Mouse (Mus musculus) CH12.LX (cell line): ENCODE measurements around the gene 4930404N11Rik. TPM values are rescaled to one million over a fixed set of nuclear protein-coding genes. Genes with fewer than 3 reads are reported as not detected.

ENCODE experiments used
- DNase-seq: peaks from one replicate; pipeline ENCODE4 v3.0.0-alpha.2; 2013; ENCODE audit errors: extremely low read depth
- H3K27ac ChIP-seq: 2 replicates; pipeline ENCODE4 v1.5.1; 2012; ENCODE audit warnings: low read depth, mild to moderate bottlenecking, control low read depth, moderate library complexity; ENCODE audit not compliant: insufficient read depth
- H3K27me3 ChIP-seq: replicated peaks from 2 replicates; pipeline ENCODE3; 2012; ENCODE audit warnings: inconsistent platforms
- H3K36me3 ChIP-seq, 2 experiments: replicated peaks in 1 of 2; 2 replicates each; pipeline versions ENCODE3 to v1.6.1; 2012; ENCODE audit warnings: inconsistent platforms in 1 of 2, low read length in 1 of 2, mild to moderate bottlenecking in 1 of 2, mixed read lengths in 1 of 2, moderate library complexity in 1 of 2; ENCODE audit not compliant: control insufficient read depth in 1 of 2, insufficient read depth in 1 of 2
- H3K4me1 ChIP-seq, 2 experiments: 2 replicates each; pipeline ENCODE4 v1.6.1; 2012; ENCODE audit warnings: inconsistent platforms in 1 of 2, moderate library complexity in 1 of 2; ENCODE audit not compliant: insufficient read depth in 2 of 2, control insufficient read depth in 1 of 2
- H3K4me2 ChIP-seq: 2 replicates; pipeline ENCODE4 v1.6.1; 2012; ENCODE audit warnings: low read depth, mild to moderate bottlenecking, control low read depth; ENCODE audit not compliant: poor library complexity, insufficient read depth, severe bottlenecking
- H3K4me3 ChIP-seq, 3 experiments: fragments of 150-350 bp in 1 of 3; sonication (generic) in 1 of 3; replicated peaks in 1 of 3; 2 replicates each; pipeline versions ENCODE3 to v1.5.1; 2011 to 2012; ENCODE audit warnings: low read depth in 2 of 3, low read length in 2 of 3, mild to moderate bottlenecking in 2 of 3, moderate library complexity in 2 of 3, control low read depth in 1 of 3, improper control_type of control experiment in 1 of 3, inconsistent platforms in 1 of 3, mixed read lengths in 1 of 3; ENCODE audit not compliant: poor library complexity in 1 of 3
- H3K79me2 ChIP-seq: replicated peaks from 2 replicates; pipeline ENCODE4 v1.6.1; 2012; ENCODE audit warnings: mild to moderate bottlenecking, moderate library complexity; ENCODE audit not compliant: control insufficient read depth, poor library complexity, insufficient read depth, severe bottlenecking; ENCODE audit errors: extremely low read depth
- H3K9ac ChIP-seq: 2 replicates; pipeline ENCODE4 v1.6.1; 2012; ENCODE audit warnings: low read depth, mild to moderate bottlenecking, control low read depth, moderate library complexity; ENCODE audit not compliant: insufficient read depth
- H3K9me3 ChIP-seq: replicated peaks from 2 replicates; pipeline ENCODE3; 2012; ENCODE audit warnings: low read length, inconsistent platforms, mixed read lengths
- CHD1 ChIP-seq: IDR thresholded peaks from 2 replicates; pipeline ENCODE4 v1.6.1; 2012; ENCODE audit warnings: low read depth, low read length, improper control_type of control experiment, inconsistent platforms
- E2F4 ChIP-seq: IDR thresholded peaks from 2 replicates; pipeline ENCODE4 v1.6.1; 2011; ENCODE audit warnings: low read depth, low read length, improper control_type of control experiment; ENCODE audit not compliant: insufficient replicate concordance
- ELF1 ChIP-seq: IDR thresholded peaks from 2 replicates; pipeline ENCODE4 v1.6.1; 2014; ENCODE audit warnings: low read depth, mild to moderate bottlenecking, inconsistent platforms, low read length, improper control_type of control experiment
- ETS1 ChIP-seq: conservative IDR thresholded peaks from 2 replicates; pipeline ENCODE4 v1.6.1; 2012; ENCODE audit warnings: low read depth, mild to moderate bottlenecking, inconsistent platforms, low read length, improper control_type of control experiment, moderate library complexity
- JUN ChIP-seq: IDR thresholded peaks from 2 replicates; pipeline ENCODE4 v1.6.1; 2011; ENCODE audit warnings: low read depth, mild to moderate bottlenecking, low read length, improper control_type of control experiment, moderate library complexity; ENCODE audit not compliant: insufficient read depth
- MAX ChIP-seq: IDR thresholded peaks from 2 replicates; pipeline ENCODE4 v1.6.1; 2011; ENCODE audit warnings: low read length, improper control_type of control experiment
- MAZ ChIP-seq: IDR thresholded peaks from 2 replicates; pipeline ENCODE4 v1.6.1; 2012; ENCODE audit warnings: low read depth, mild to moderate bottlenecking, inconsistent platforms, low read length, improper control_type of control experiment, moderate library complexity
- MEF2A ChIP-seq: IDR thresholded peaks from 2 replicates; pipeline ENCODE4 v1.6.1; 2014; ENCODE audit warnings: low read depth, mild to moderate bottlenecking, inconsistent platforms, low read length, improper control_type of control experiment, borderline replicate concordance
- NRF1 ChIP-seq: IDR thresholded peaks from 2 replicates; pipeline ENCODE4 v1.6.1; 2014; ENCODE audit warnings: low read depth, mild to moderate bottlenecking, inconsistent platforms, low read length, improper control_type of control experiment, moderate library complexity
- PAX5 ChIP-seq: IDR thresholded peaks from 2 replicates; pipeline ENCODE4 v1.6.1; 2012; ENCODE audit warnings: low read length, inconsistent platforms, mixed read lengths
- TBP ChIP-seq: conservative IDR thresholded peaks from 2 replicates; pipeline ENCODE4 v1.6.1; 2011; ENCODE audit warnings: low read depth, low read length, improper control_type of control experiment
- TCF12 ChIP-seq: IDR thresholded peaks from 2 replicates; pipeline ENCODE4 v1.6.1; 2014; ENCODE audit warnings: low read depth, mild to moderate bottlenecking, inconsistent platforms, low read length, improper control_type of control experiment
- UBTF ChIP-seq: IDR thresholded peaks from 2 replicates; pipeline ENCODE4 v1.6.1; 2012; ENCODE audit warnings: low read depth, mild to moderate bottlenecking, inconsistent platforms, low read length, improper control_type of control experiment, moderate library complexity
- ZC3H11A ChIP-seq: IDR thresholded peaks from 2 replicates; pipeline ENCODE4 v1.6.1; 2012; ENCODE audit warnings: low read depth, mild to moderate bottlenecking, inconsistent platforms, low read length, improper control_type of control experiment
- ZKSCAN1 ChIP-seq: IDR thresholded peaks from 2 replicates; pipeline ENCODE4 v1.6.1; 2012; ENCODE audit warnings: low read depth, inconsistent platforms, low read length, improper control_type of control experiment, borderline replicate concordance
- ZMIZ1 ChIP-seq: IDR thresholded peaks from 2 replicates; pipeline ENCODE4 v1.6.1; 2012; ENCODE audit warnings: low read depth, mild to moderate bottlenecking, inconsistent platforms, low read length, improper control_type of control experiment
- ZNF384 ChIP-seq: IDR thresholded peaks from 2 replicates; pipeline ENCODE4 v1.6.1; 2012; ENCODE audit warnings: low read depth, low read length, improper control_type of control experiment, inconsistent platforms
- dilution Hi-C: fragments of 300-500 bp; cut with MboI; formaldehyde crosslinking; loops from 2 replicates; pipeline ENCODE4 v1.14.3; 2020; ENCODE audit warnings: low sequenced_read_pairs; ENCODE audit not compliant: extremely low pct_unique_long_range_greater_than_20kb, extremely low pct_ligation_motif_present
- in situ Hi-C: fragments of 300-500 bp; cut with MboI; formaldehyde crosslinking; loops from 3 replicates; pipeline ENCODE4 v1.14.3; 2019; ENCODE audit warnings: low sequenced_read_pairs, low pct_ligation_motif_present, low pct_unique_long_range_greater_than_20kb, mixed read lengths
- polyA plus RNA-seq: library from polyadenylated mRNA; unstranded; fragments of >175 nt; gene quantifications from 2 replicates; pipeline ENCODE4 v1.2.1, GENCODE M21; 2012; ENCODE audit warnings: low read depth; ENCODE audit not compliant: insufficient read length
- total RNA-seq, 2 experiments: library from RNA; depleted of rRNA; stranded (reverse); fragments of 300-350 nt in 1 of 2; fragments of >200 nt in 1 of 2; gene quantifications; 2 replicates each; pipeline ENCODE4 v1.2.3; 2012 to 2014

4930404N11Rik gene
- total and polyA plus RNA-seq, 3 experiments = 0.23 to 5.2 (median 2.7) TPM

DNA sequence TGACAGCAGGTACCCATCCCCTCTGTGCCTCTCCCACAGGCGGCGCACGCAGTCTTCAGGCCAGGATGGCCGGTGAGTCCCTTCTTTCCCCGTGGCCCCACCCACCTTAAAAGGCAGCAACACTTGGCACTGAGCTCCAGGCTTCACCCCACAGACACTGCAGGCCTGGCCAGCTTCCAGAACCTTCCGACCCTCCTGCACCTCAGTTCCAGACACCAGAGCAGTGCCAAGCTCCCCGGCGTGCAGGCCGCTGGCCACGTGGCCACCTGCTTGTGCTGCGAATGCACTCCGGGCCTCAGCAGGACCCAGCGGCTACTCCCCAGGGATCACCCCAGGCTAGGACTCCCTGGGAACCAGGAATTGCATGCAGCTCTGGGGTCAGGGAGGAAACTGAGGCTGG, 52.0 kb downstream of the 4930404N11Rik start:
- Histone ChIP-seq H3K9ac (no peak overlapping the region), H3K36me3 (peaks cover 87 to 100% of the 10 kb centered on the region in 2 experiments), H3K9me3 (no peaks in the 10 kb centered on the region), H3K4me2 (no peak overlapping the region), H3K27me3 (no peaks in the 10 kb centered on the region), H3K79me2 (no peaks in the 10 kb centered on the region), H3K4me1 (peaks cover under 1 to 25% of the 10 kb centered on the region in 2 experiments; a peak in 2 of 4 replicates), H3K27ac (no peak overlapping the region)
- no peak for DNase-seq
- in situ Hi-C loops = no loop called here
- dilution Hi-C loops = no loop called here
- no peak for TF ChIP-seq MEF2A
- TF ChIP-seq PAX5 = no peak
- TF ChIP-seq NRF1 = no peak
- no peak for TF ChIP-seq ELF1
- no peak for TF ChIP-seq TCF12
- no peak for TF ChIP-seq CHD1
- no peak for TF ChIP-seq ZMIZ1
- TF ChIP-seq ETS1 = no peak
- TF ChIP-seq ZNF384 = no peak
- TF ChIP-seq ZKSCAN1 = no peak
- TF ChIP-seq TBP = no peak
- no peak for TF ChIP-seq UBTF
- no peak for TF ChIP-seq JUN
- TF ChIP-seq MAZ = no peak
- no peak for TF ChIP-seq MAX
- TF ChIP-seq ZC3H11A = no peak
- TF ChIP-seq E2F4 = no peak
- TF ChIP-seq, all 38 proteins: peak for 0
- no peak overlapping the region for H3K4me3 ChIP-seq

Other genes with a start within 250 kb of the 4930404N11Rik start
Only the 20 nearest of the 33 such genes appear.
- gene Zfr2, start 132.7 kb downstream of the 4930404N11Rik start, total RNA-seq (2012; rRNA removed) = 5.5 and 13.5 TPM in 2 replicates
- gene Zfr2, start 132.7 kb downstream of the 4930404N11Rik start, total RNA-seq (2014; rRNA removed) = 1.0 and 1.2 TPM in 2 replicates
- gene Zfr2, start 132.7 kb downstream of the 4930404N11Rik start, polyA plus RNA-seq = 2.4 and 2.7 TPM in 2 replicates
- gene Matk, start 112.9 kb downstream of the 4930404N11Rik start, total RNA-seq (2012; rRNA removed) = 2.9 and 3.9 TPM in 2 replicates
- gene Matk, start 112.9 kb downstream of the 4930404N11Rik start, total RNA-seq (2014; rRNA removed) = 4.9 and 5.2 TPM in 2 replicates
- 2.1 and 2.5 TPM in 2 replicates for gene Matk, start 112.9 kb downstream of the 4930404N11Rik start, polyA plus RNA-seq
- 128 and 140 TPM in 2 replicates for gene Mrpl54, start 98.9 kb downstream of the 4930404N11Rik start, total RNA-seq (2012; rRNA removed)
- gene Mrpl54, start 98.9 kb downstream of the 4930404N11Rik start, total RNA-seq (2014; rRNA removed) = 131 and 167 TPM in 2 replicates
- gene Mrpl54, start 98.9 kb downstream of the 4930404N11Rik start, polyA plus RNA-seq = 104 and 120 TPM in 2 replicates
- 104 and 149 TPM in 2 replicates for gene Apba3, start 98.9 kb downstream of the 4930404N11Rik start, total RNA-seq (2012; rRNA removed)
- gene Apba3, start 98.9 kb downstream of the 4930404N11Rik start, total RNA-seq (2014; rRNA removed) = 40.2 and 43.4 TPM in 2 replicates
- 43.2 and 47.4 TPM in 2 replicates for gene Apba3, start 98.9 kb downstream of the 4930404N11Rik start, polyA plus RNA-seq
- 4.8 and 7.2 TPM in 2 replicates for gene Tjp3, start 74.2 kb downstream of the 4930404N11Rik start, total RNA-seq (2012; rRNA removed)
- gene Tjp3, start 74.2 kb downstream of the 4930404N11Rik start, total RNA-seq (2014; rRNA removed) = 0.42 TPM in 1 of 2 replicates, not detected in the other
- 0.76 and 0.97 TPM in 2 replicates for gene Tjp3, start 74.2 kb downstream of the 4930404N11Rik start, polyA plus RNA-seq
- gene Pip5k1c, start 72.9 kb downstream of the 4930404N11Rik start, total RNA-seq (2012; rRNA removed) = 12.6 and 17.9 TPM in 2 replicates
- gene Pip5k1c, start 72.9 kb downstream of the 4930404N11Rik start, total RNA-seq (2014; rRNA removed) = 11.4 and 11.7 TPM in 2 replicates
- 46.7 and 51.4 TPM in 2 replicates for gene Pip5k1c, start 72.9 kb downstream of the 4930404N11Rik start, polyA plus RNA-seq
- 34.6 and 39.7 TPM in 2 replicates for gene Cactin, start 44.7 kb downstream of the 4930404N11Rik start, total RNA-seq (2012; rRNA removed)
- gene Cactin, start 44.7 kb downstream of the 4930404N11Rik start, total RNA-seq (2014; rRNA removed) = 19.9 and 21.4 TPM in 2 replicates
- gene Cactin, start 44.7 kb downstream of the 4930404N11Rik start, polyA plus RNA-seq = 39.3 and 39.5 TPM in 2 replicates
- 0.13 and 0.21 TPM in 2 replicates for gene Tbxa2r, start 37.1 kb downstream of the 4930404N11Rik start, total RNA-seq (2012; rRNA removed)
- gene Tbxa2r, start 37.1 kb downstream of the 4930404N11Rik start, total RNA-seq (2014; rRNA removed) = 0.12 TPM in 1 of 2 replicates, not detected in the other
- gene Tbxa2r, start 37.1 kb downstream of the 4930404N11Rik start, polyA plus RNA-seq = 0.23 and 0.30 TPM in 2 replicates
- 0.04 and 0.08 TPM in 2 replicates for gene Gipc3, start 22.6 kb downstream of the 4930404N11Rik start, total RNA-seq (2012; rRNA removed)
- gene Gipc3, start 22.6 kb downstream of the 4930404N11Rik start, total RNA-seq (2014; rRNA removed) = not detected in 2 replicates
- 0.09 TPM in 1 of 2 replicates, not detected in the other for gene Gipc3, start 22.6 kb downstream of the 4930404N11Rik start, polyA plus RNA-seq
- 17.0 and 18.7 TPM in 2 replicates for gene Hmg20b, start 15.3 kb downstream of the 4930404N11Rik start, total RNA-seq (2012; rRNA removed)
- gene Hmg20b, start 15.3 kb downstream of the 4930404N11Rik start, total RNA-seq (2014; rRNA removed) = 7.4 and 7.9 TPM in 2 replicates
- 37.3 and 39.6 TPM in 2 replicates for gene Hmg20b, start 15.3 kb downstream of the 4930404N11Rik start, polyA plus RNA-seq
- gene Mfsd12, start 8.3 kb downstream of the 4930404N11Rik start, total RNA-seq (2012; rRNA removed) = 9.5 and 12.9 TPM in 2 replicates
- gene Mfsd12, start 8.3 kb downstream of the 4930404N11Rik start, total RNA-seq (2014; rRNA removed) = 4.0 and 5.2 TPM in 2 replicates
- 7.4 and 8.7 TPM in 2 replicates for gene Mfsd12, start 8.3 kb downstream of the 4930404N11Rik start, polyA plus RNA-seq
- 38.8 and 44.5 TPM in 2 replicates for gene Fzr1, start 12.7 kb upstream of the 4930404N11Rik start, total RNA-seq (2012; rRNA removed)
- 29.5 and 33.1 TPM in 2 replicates for gene Fzr1, start 12.7 kb upstream of the 4930404N11Rik start, total RNA-seq (2014; rRNA removed)
- gene Fzr1, start 12.7 kb upstream of the 4930404N11Rik start, polyA plus RNA-seq = 67.7 and 75.4 TPM in 2 replicates
- 131 and 143 TPM in 2 replicates for gene Dohh, start 18.6 kb upstream of the 4930404N11Rik start, total RNA-seq (2012; rRNA removed)
- gene Dohh, start 18.6 kb upstream of the 4930404N11Rik start, total RNA-seq (2014; rRNA removed) = 81.7 and 83.0 TPM in 2 replicates
- 78.2 and 93.5 TPM in 2 replicates for gene Dohh, start 18.6 kb upstream of the 4930404N11Rik start, polyA plus RNA-seq
- 1.2 and 1.5 TPM in 2 replicates for gene Gm48551, start 18.6 kb upstream of the 4930404N11Rik start, total RNA-seq (2012; rRNA removed)
- gene Gm48551, start 18.6 kb upstream of the 4930404N11Rik start, total RNA-seq (2014; rRNA removed) = 0.96 and 1.0 TPM in 2 replicates
- 3.2 and 3.4 TPM in 2 replicates for gene Gm48551, start 18.6 kb upstream of the 4930404N11Rik start, polyA plus RNA-seq
- 0.29 and 1.1 TPM in 2 replicates for gene Gm48552, start 23.2 kb upstream of the 4930404N11Rik start, total RNA-seq (2012; rRNA removed)
- gene Gm48552, start 23.2 kb upstream of the 4930404N11Rik start, total RNA-seq (2014; rRNA removed) = 0.65 and 0.98 TPM in 2 replicates
- 0.46 and 1.2 TPM in 2 replicates for gene Gm48552, start 23.2 kb upstream of the 4930404N11Rik start, polyA plus RNA-seq
- 0.13 and 0.34 TPM in 2 replicates for gene Smim24, start 27.2 kb upstream of the 4930404N11Rik start, total RNA-seq (2012; rRNA removed)
- not detected in 2 replicates for gene Smim24, start 27.2 kb upstream of the 4930404N11Rik start, total RNA-seq (2014; rRNA removed)
- 0.64 TPM in 1 of 2 replicates, not detected in the other for gene Smim24, start 27.2 kb upstream of the 4930404N11Rik start, polyA plus RNA-seq
- gene Nfic, start 89.8 kb upstream of the 4930404N11Rik start, total RNA-seq (2012; rRNA removed) = 4.4 and 4.7 TPM in 2 replicates
- 0.07 and 0.34 TPM in 2 replicates for gene Nfic, start 89.8 kb upstream of the 4930404N11Rik start, total RNA-seq (2014; rRNA removed)
- 3.8 and 4.0 TPM in 2 replicates for gene Nfic, start 89.8 kb upstream of the 4930404N11Rik start, polyA plus RNA-seq
- 0.08 and 0.17 TPM in 2 replicates for gene Celf5, start 116.9 kb upstream of the 4930404N11Rik start, total RNA-seq (2012; rRNA removed)
- gene Celf5, start 116.9 kb upstream of the 4930404N11Rik start, total RNA-seq (2014; rRNA removed) = not detected in 2 replicates
- 0.07 and 0.12 TPM in 2 replicates for gene Celf5, start 116.9 kb upstream of the 4930404N11Rik start, polyA plus RNA-seq
- 99.5 and 104 TPM in 2 replicates for gene Ncln, start 130.6 kb upstream of the 4930404N11Rik start, total RNA-seq (2012; rRNA removed)
- gene Ncln, start 130.6 kb upstream of the 4930404N11Rik start, total RNA-seq (2014; rRNA removed) = 41.5 and 41.7 TPM in 2 replicates
- gene Ncln, start 130.6 kb upstream of the 4930404N11Rik start, polyA plus RNA-seq = 80.5 and 89.5 TPM in 2 replicates
- gene S1pr4, start 134.3 kb upstream of the 4930404N11Rik start, total RNA-seq (2012; rRNA removed) = 0.25 and 0.30 TPM in 2 replicates
- not detected in 2 replicates for gene S1pr4, start 134.3 kb upstream of the 4930404N11Rik start, total RNA-seq (2014; rRNA removed)
- 0.16 and 0.19 TPM in 2 replicates for gene S1pr4, start 134.3 kb upstream of the 4930404N11Rik start, polyA plus RNA-seq